Mouse (Mus musculus): ENCODE results near the gene Kcnq2.

DNA sequence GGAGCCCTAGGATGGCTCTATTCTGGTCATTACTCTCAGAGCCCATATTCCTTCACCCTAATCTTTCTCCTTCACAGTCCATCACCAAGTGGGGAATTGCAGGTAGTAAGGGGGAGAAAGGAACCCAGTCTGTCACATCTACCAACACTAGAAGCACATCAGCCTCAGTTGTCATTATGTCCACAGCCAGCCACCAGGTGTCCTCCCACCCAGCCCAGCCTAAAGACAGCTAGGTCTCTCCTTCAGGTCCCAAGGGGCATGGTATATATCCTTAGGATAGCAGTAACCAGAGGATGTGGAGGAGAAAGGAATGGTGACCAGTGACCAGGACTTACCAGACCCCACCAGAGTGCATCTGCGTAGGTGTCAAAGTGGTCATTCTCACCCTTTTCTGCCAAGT lies 23.4 kb downstream of the Kcnq2 start:
- TF ChIP-seq CHD2 (IDR thresholded peaks at IDR 0.05; ENCODE audit: low read depth, low read length) (no peak), ZC3H11A (IDR thresholded peaks at IDR 0.05; ENCODE audit: borderline replicate concordance, low read depth, low read length) (no peak), ZNF384 (IDR thresholded peaks at IDR 0.05; ENCODE audit: low read depth, low read length) (no peak), HCFC1 (IDR thresholded peaks at IDR 0.05; ENCODE audit: borderline replicate concordance, insufficient read depth, low read length) (no peak), MAFK (IDR thresholded peaks at IDR 0.05; ENCODE audit: insufficient read depth, low read depth, low read length) (no peak)

All from ES-E14 (cell line).